Mouse (Mus musculus) retina, adult 2 months (tissue): ENCODE data around the gene E2f7.

Experiments used
- DNase-seq: peaks from one replicate; pipeline ENCODE4 v3.0.0-alpha.2; 2012; ENCODE audit warnings: low read depth, low spot score

Gene E2f7

DNA sequence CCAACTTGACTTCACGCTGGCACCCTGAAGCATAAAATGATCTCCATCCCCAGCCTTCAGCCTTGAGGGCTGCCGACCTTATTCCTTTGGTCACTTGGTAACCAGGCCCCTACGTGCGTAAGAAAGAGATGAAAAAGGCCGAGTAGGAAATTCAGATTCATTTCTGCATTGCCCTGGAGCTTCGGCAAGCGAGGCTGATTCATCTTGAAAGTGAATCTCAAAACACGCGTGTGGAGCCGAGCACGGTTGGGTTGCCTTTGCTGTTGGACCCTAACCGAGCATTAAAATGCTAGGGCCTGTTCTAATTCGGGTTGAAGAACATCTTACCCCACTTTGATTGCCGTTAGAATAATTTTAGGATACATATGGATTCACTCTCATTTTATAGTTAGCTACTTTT, 28.6 kb downstream of the E2f7 start:
- no peak for DNase-seq

DNA sequence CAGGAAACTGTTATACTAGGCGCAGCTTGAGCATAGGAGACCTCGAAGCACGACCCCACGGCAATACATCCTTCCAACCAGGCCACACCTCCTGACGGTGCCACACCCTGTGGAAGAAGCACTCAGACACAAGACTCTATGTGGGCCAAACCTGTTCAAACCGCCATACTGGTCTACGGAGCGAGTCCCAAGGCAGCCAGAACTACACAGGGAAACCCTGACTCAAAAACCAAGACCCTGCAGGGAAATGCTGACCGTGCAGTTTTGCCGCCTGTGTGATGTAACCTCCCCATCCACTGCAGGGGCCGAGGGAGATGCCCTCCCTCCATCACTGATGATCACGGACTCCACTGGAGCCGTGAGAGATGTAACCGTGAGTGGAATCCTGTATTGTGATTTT, 36.5 kb downstream of the E2f7 start:
- no peak for DNase-seq

DNA sequence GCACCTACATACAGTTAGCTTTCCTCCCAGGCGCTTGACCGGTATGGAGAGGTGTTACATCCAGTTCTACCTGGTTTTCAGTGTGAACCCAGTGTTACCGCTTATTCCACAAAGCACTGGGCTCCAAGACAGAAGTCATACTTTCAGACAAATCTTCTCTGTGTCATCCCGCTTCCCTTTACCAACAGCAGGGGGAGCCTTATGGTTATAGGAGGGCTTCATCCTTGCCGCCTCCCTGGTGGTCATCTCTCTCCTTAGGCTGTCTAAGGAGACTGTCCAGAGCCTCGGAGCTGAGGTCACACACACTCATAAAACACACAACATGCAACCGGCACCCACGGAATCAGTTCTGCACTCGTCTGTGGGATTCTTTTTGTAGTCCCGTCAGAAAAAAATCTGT, 37.4 kb downstream of the E2f7 start:
- DNase-seq, result no peak

DNA sequence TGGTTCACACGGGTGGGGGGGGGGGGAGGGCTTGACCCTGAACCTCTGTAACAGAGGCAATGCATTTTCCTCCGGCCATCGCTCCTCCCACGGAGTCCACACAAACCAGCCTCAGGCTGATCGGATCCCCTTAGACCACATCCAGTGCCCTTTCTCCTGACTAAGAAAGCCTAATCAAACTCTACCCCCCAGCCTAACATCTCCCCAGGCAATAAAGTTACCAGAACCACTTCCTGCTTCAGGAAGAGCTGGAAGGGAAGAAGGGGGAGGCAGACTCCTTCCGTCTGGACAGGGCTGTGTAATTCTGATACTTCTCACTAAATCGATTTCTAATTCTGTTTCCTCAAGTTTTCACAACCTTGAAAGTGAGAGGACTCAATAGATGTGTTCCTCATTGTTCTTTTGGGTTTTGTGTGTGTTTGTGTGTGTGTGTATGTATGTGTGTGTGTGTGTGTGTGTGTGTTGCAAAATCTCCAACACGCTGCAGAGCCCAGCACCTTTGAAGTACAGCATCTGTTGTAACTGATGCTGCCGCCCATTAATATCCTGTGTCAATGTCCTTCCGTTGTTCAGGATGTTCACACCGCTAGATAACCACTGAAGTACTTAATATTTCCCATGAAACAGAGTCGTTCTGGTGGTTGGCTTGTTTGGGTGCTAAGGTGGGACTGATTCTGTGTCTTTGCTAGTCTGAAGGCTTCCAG, 43.0 kb downstream of the E2f7 start:
- DNase-seq, result no peak

DNA sequence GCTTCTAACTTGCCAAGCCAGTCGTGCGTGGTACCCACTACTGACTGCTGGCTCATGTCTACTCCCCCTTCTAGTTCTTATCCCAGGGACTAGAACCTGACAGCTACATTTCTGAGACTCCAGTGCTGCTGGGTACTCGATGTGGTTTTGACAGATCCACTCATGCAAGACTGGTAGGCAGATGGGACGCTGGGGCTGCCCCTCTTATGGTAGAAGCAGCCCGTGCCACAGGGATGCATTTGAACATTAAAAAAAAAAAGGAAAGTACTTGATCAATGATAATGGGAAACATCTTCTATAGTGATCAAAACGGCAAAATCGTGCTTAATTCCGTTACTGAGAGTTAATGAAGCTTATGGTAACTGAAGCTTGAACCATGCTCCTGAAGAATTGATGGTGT, 44.4 kb downstream of the E2f7 start:
- DNase-seq, result no peak

DNA sequence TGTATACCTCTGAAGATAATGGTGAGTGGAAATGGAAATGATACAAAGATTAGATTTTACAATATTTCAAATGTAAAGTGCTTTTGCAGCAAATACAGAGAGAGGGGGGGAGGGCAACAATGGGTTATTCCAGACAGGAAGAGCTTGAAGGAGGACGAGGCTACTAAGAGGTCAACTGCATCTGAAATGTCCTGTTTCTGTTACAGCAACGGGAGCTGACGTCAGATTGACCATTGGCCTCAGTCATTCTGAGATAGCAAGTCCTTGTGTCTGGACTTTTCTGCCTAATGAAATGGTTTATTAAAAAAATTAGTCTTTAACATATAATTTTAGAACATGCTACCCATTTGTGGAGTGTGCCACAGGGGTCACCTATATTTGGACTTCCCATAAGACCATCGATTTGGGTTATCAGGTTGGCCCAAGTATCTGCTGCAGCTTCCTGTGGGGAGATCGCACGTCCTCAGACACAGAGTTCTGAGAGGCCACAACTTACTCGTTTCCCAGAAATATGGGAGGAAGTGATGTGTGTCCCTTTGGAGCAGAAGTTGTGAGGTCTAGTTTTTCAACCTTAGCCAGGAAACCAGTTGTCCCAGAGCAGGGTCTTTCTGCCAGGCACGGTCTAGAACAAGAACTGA, 48.0 kb downstream of the E2f7 start:
- DNase-seq, result no peak

DNA sequence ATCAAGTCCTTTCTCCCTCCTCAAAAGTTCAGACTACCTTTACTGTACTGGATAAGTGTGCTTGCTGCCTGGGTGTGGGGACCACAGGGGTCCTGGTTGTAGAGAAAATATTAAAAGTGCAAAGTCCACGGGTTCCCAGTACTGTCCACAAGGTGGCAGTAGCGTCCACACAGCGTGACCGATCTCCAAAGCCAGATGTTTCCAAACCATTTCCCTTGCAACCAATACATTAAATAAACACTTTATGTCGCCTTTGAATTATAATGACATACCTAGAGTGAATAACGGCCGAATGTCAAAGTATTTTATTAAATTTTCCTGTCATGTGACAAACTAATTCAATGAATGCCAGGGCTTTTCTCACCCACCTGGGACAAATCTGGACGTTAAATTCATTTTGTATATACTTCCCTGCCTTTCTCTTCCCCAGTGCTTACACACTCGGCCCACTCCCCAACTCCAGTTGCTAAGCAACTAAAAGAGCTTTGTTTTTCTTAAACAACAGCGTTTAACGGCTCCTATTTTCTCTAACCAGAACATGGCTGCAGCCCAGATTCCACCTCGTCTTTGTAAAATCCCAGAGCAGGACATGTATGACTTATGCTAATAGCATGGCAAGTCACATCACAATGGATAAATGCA, 49.4 kb downstream of the E2f7 start:
- peak; percentile 30 for DNase-seq

DNA sequence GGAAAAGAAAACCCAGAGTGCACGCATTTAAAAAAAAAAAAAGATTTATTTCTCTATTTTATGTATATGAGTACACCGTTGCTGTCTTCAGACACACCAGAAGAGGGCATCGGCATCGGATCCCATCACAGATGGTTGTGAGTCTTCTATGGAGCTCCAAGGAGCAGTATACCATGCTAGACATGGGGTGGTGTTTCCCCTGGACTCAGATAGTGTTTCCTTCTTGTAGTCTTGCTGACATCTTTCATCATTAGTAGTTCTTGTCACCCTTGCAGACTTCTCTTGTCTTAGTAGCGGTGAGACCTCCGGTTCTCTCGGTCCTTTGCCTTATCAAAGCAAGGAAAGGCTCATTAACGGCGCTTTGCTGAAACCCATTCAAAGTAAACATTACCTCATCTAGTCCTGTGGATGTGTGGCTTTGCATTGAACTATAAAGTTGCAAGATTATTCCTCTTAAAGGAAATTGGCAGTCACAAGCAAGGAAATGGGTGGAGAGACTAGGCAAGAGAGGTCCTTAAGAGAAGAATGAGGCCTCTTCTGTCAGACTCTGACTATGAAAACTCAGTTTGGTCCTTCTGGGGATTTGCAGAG, 50.1 kb downstream of the E2f7 start:
- no peak for DNase-seq

DNA sequence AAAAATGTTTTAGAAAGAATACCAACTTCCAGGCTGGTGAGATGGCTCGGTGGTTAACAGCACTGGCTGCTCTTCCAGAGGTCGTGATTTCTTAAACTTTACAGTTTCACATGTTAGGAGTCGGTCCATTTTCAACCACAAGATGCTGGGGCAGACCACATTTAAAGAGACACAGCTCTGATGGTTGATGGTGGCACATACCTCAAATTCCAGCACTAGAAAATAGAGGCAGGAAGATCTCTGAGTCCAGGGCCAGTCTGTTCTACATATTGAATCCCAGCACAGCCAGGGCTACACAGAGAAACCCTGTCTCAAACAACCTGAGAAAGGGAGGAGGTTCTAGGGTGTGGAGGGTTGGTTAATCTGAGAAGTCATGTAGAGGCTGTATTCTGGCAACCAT, 56.1 kb downstream of the E2f7 start:
- no peak for DNase-seq

DNA sequence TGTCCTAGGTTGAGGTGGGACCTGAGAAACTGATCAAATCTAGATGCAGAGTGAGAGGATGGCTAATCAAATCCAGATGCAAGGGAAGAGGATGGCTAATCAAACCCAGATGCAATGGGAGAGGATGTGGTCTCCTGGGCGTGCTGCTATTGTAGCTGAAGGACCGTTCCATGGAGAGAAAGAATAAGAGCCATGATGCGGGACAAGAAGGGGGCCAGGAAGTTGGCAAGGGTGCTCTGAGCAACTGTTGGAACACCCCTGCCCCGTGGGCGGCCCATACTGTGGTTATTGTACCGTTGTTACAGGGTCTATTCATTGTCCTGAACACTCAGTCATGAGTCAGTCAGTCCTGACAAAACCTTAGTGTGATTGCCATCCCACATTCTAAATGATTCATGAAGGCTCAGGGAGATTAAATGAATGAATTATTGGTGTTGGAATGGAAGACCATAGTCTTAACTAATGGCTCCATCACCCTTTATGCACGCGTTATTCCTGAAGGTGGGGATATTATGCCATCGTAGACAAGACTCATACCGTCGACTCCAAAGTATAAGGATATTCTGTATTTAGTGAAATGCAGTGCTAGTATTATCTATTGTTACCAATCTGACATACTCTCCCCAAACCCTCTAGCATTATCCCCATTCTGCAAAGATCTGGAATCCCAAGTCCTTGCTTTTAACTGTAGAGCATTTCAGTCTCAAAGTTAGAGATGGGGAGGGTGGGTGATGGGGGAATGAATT, 59.2 kb downstream of the E2f7 start:
- DNase-seq, result no peak

DNA sequence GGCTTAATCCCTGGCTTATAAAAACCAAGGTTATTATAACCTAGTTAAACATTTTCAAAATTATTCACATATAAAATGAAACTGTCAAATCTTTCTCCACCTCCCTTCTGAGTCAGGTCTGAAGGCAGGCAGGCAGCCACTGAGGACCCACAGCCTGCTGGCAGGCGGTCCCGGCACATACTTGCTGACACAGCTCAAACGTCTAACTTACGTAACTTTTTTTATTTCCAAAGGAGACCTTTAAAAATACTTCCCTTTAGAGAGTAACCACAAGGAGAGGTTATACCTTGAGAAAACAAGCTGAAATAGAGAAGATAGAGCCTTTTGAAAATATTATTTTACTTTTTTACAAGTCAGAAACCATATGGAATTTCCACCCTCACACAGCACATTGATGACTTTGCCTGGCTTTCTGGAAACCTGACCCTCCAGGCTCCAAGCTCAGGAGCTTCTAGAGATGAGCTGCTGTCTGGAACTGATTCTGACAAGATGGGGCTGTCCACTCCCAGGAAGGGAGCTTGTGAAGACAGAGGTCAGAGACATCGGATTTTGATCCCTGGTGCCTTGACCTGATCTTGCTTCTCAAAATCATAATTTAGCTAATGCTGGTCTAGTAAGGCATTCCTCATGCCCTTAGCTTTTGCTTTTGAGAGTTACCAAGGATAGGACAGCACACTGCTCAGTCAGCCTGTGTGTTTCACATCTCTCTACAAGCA, 59.9 kb downstream of the E2f7 start:
- no peak for DNase-seq

DNA sequence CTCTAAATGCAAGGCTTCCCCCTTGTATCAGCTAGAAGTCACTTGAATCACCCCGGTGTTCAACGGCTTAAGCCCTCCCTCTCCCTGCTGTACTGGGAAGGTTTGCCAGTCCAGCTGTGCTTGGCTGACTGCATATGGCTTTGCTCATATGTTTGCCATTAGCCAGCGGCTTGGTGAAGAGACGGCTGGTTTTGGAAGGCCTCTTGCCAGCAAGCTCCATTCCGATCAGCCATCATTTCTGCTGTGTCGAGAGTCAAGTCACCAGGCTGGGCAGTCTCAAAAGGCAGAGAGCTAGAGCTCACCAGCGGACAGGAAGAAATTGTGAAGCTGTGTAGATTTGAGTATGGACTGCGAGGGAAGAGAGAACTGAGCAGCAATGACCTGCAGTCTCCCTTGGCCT, 61.2 kb downstream of the E2f7 start:
- DNase-seq, result no peak

DNA sequence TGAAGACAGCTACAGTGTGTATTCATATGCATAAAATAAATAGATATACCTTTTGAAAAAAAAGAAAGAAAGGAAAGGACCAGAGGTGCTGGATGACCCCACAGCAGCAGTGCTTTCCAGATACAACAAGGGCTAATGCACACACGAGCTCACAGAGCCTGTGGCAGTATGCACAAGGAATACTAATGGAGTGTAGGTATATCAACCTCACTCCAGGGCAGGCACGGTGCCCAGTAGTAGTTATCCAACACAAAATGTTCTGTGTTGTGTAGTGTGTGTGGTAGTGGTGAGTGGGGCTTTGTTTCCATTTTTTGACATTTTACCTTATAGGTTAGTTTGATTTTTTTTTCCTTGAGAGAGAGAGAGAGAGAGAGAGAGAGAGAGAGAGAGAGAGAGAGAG, 65.3 kb downstream of the E2f7 start:
- no peak for DNase-seq

DNA sequence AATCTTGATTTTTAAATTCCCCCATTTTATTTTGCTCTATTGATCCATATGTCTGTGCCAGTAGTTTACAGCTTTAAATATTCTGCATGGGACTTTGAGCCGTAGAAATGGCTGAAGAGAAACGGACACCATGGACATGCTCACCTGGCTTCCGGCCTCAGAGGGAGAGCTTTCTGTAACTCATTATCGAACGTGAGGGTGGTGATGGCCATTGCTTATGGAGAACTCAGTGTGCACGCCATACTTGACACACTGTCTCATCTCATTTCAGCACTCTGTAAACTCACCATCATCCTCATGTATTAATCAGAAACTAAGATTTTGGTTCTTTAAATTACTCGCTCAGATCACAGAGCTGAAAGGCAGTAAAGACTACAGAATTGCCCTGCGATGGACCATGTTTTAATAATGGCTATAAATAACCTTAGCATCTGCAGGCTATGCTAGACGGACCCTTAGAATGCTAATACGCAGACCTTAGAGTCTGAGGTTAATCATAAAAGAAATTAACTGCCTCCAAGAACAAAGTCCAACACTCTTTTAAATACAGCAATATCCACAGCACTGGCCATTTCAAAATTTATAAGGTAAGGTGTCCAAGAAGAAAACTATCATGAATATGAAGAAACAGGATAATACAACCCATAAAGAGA, 66.1 kb downstream of the E2f7 start:
- no peak for DNase-seq

DNA sequence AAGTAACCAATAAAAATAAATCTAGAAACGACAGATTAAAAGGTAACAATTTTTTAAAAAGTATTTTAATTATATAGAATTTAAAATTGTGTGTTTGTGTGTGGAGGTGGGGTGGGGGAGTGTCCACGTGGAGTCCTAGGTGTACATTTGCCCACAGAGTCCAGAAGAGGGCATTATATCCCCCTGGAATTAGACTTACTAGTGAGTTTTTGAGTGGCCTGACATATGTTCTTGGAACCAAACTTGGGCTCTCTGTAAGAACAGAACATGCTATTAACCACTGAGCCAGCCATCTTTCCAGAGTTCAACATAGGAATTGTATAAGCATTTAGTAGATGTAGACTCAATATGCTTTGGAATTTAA, 66.6 kb downstream of the E2f7 start:
- DNase-seq, result no peak

DNA sequence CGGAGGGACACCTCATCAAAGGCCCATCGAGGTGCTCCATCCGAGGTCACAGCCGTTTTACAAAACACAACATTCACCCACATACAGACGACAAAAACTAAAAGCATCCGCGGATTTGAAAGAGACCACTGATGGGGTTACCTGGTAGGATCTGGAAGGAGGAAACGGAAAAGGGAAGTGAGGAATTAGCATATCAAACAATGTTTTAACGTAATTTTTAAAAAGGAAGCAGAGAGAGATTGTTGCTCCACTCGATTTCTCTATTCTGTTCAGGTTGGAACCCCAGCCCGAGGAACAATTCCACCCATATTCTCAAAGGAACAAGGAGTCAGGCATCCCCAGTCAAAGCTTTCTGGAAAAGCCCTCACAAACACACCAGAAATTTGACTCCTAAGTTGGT, 75.9 kb downstream of the E2f7 start:
- no peak for DNase-seq

DNA sequence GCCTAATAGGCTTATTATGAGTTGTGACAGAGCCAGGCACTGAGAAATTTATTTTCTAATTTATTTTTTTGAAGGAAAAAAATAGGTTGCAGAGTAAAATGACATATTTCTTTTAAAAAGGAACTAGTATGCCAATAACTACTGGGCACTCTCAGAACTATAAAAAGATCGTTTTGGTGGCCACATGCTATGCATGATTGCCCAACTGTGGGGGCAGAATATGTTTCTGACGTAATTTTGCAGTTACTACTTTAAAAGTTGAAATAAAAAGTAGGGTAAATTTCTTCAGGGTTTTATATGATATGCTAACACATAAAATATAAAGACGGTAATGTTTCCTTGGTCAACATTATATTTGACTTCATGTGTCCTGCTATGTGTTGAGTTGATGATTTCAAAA, 76.5 kb downstream of the E2f7 start:
- DNase-seq, result no peak

DNA sequence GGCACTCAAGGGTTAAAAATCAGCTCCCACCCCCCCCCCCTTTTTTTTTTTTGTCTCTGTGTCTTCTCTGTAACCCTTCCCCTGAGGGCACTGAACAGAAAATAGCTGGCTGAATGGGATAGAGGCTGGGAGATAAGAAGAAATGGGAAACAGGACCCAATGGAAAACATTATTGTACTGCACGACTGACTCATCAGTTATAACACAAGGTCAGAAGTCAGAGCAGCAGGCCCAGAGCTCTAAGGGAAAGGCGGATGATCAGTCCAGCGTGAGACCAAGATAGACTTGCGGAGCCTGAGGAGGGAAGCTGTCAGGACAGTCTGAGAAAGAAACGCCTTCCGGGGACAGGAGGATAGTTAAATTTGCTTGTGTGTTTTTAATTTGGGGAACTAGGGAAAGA, 87.1 kb downstream of the E2f7 start:
- no peak for DNase-seq

DNA sequence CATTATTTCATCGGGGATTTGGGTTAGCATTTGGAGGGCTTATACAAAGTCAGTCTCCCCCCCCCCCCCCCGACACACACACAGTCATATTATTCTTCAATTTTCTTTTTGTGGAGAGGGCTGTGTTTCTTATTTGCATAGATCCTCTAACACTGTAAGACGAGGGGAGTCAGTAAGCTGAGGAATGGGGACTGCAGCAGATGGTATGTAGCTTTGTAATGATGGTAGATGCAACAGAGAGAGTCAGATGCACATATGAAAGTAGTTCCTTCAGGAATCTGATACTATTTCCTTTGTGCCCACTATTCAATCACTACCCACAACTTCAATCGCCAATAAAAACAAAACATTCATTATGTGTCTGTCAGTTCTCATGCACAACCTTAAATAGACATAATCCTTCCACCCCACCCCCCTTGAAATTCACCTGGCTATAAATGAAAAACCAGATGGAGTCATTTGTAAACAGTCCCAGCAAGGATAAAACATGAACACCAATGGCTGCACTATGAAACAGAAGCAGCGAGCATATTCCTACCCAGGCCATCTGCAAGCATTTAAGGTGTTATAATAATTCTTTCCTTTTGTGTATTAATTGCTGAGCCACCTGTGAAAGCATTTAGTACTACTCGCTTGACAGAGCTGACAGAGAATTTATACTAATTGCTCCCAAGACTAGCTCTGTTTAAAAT, 90.0 kb downstream of the E2f7 start:
- DNase-seq, result no peak
